ENCODE assay signal across 9 mouse cellular contexts in genomic region chr7:112806718-112807400, GRCm38 (mm10).
A peak's percentile ranks its signal among the peaks of the same experiment; 100 is the strongest.
DNase-seq lines count a peak whose midpoint lies in the region; ATAC-seq and TF ChIP-seq lines count a peak whose summit lies in the region.
"Had no signal": no experiment of that assay in that cellular context is flagged by ENCODE, and none has a peak within 500 bp of the region (broad histone marks: within the 10 kb centered on the region; RNA-seq: fewer than 3 reads in every experiment).

No protein-coding gene starts in this region.

- 38% methylated on average over 2 of the region's 2 CpGs for WGBS in hindbrain, embryonic 12.5 days

- no peaks in the 10 kb centered on the region for H3K27me3 ChIP-seq in hindbrain, embryonic 12.5 days

- in situ Hi-C loops in ES-E14 (cut with MboI; ENCODE audit: low sequenced_read_pairs in 2 of 2, unreplicated experiment in 2 of 2), result no loop called here

- H3K27ac ChIP-seq in ES-E14 (ENCODE audit: insufficient read depth, low read depth, low read length, poor library complexity, severe bottlenecking), result no peak overlapping the region
- H3K27ac ChIP-seq in hindbrain, embryonic 12.5 days, result peak overlapping the region; percentile 64

- ATAC-seq in hindbrain, embryonic 12.5 days (ENCODE audit: low FRiP score), result peak; percentile 21; the same call in 1 of the 2 replicates

- intact Hi-C loops in heart, postnatal 10 days (cut with DNase I), result no loop called here

- H3K36me3 ChIP-seq in ES-E14 (ENCODE audit: control insufficient read depth, insufficient read depth, low read length, poor library complexity, severe bottlenecking), result no peaks in the 10 kb centered on the region
- H3K36me3 ChIP-seq in hindbrain, embryonic 12.5 days, result no peaks in the 10 kb centered on the region

- peak; percentile 89 for DNase-seq in heart, adult 11 months
- no peak for DNase-seq in heart, postnatal 10 days
- DNase-seq in ES-E14 (ENCODE audit: low read depth, low spot score), result no peak
- DNase-seq in lung, postnatal 25 days (ENCODE audit: low spot score), result peak; percentile 46
- no peak for DNase-seq in right cerebral cortex, postnatal 10 days (ENCODE audit: low spot score in 2 of 2)
- no peak for DNase-seq in right cerebral cortex, adult 18-20 months
- no peak for DNase-seq in ovary, postnatal 14 days (ENCODE audit: low spot score)

- peak overlapping the region; percentile 27 for H3K4me3 ChIP-seq in ES-E14 (ENCODE audit: insufficient read depth in 1 of 2, low read depth in 1 of 2, low read length in 2 of 2, poor library complexity in 1 of 2, severe bottlenecking in 1 of 2)
- no peak overlapping the region for H3K4me3 ChIP-seq in hindbrain, embryonic 12.5 days
- H3K4me3 ChIP-seq: erythroblast, embryonic 14.5 days had no signal

- peak overlapping the region; percentile 35 for H3K4me2 ChIP-seq in hindbrain, embryonic 12.5 days (replicated peaks)

- no peaks in the 10 kb centered on the region for H3K9me3 ChIP-seq in ES-E14 (ENCODE audit: control insufficient read depth, insufficient read depth, low read depth, low read length)
- no peaks in the 10 kb centered on the region for H3K9me3 ChIP-seq in hindbrain, embryonic 12.5 days (replicated peaks)

- no peak overlapping the region for H3K9ac ChIP-seq in ES-E14 (ENCODE audit: insufficient read depth, low read depth, low read length, poor library complexity, severe bottlenecking)
- no peak overlapping the region for H3K9ac ChIP-seq in hindbrain, embryonic 12.5 days

- H3K4me1 ChIP-seq in ES-E14 (ENCODE audit: control insufficient read depth in 2 of 2, insufficient read depth in 2 of 2, low read length in 2 of 2, poor library complexity in 1 of 2), result peaks cover 9 to 15% of the 10 kb centered on the region in 2 experiments
- peaks cover 46% of the 10 kb centered on the region for H3K4me1 ChIP-seq in hindbrain, embryonic 12.5 days

TF ChIP-seq in ES-E14, 5 proteins besides CTCF, POLR2A, EP300 and RAD21:
- no peak for TF ChIP-seq CHD2 (IDR thresholded peaks at IDR 0.05; ENCODE audit: low read depth, low read length)
- no peak for TF ChIP-seq ZNF384 (IDR thresholded peaks at IDR 0.05; ENCODE audit: low read depth, low read length)
- TF ChIP-seq MAFK (IDR thresholded peaks at IDR 0.05; ENCODE audit: insufficient read depth, low read depth, low read length), result no peak
- TF ChIP-seq ZC3H11A (IDR thresholded peaks at IDR 0.05; ENCODE audit: borderline replicate concordance, low read depth, low read length), result no peak
- TF ChIP-seq HCFC1 (IDR thresholded peaks at IDR 0.05; ENCODE audit: borderline replicate concordance, insufficient read depth, low read length), result no peak

Comparison
In these comparisons a context has a peak if more than half of its experiments do, and no peak if none do; other contexts are left out.
1. DNase-seq: peak in heart, adult 11 months (single experiment) and lung, postnatal 25 days (single experiment); none in heart, postnatal 10 days (0 of 2), ES-E14 (single experiment), right cerebral cortex, postnatal 10 days (0 of 2), right cerebral cortex, adult 18-20 months (single experiment) and ovary, postnatal 14 days (single experiment).